Mouse (Mus musculus) erythroblast, adult 5-6 weeks (primary cell): ENCODE measurements around the gene Paics. TPM values are rescaled to one million over a fixed set of nuclear protein-coding genes. Genes with fewer than 3 reads are reported as not detected.

Experiments used
- ATAC-seq: replicated peaks from 2 replicates; pipeline ENCODE4 v1.8.0; 2016; ENCODE audit warnings: moderate number of reproducible peaks, mild to moderate bottlenecking, moderate TSS enrichment, inconsistent platforms; ENCODE audit not compliant: poor library complexity, low FRiP score, severe bottlenecking
- total RNA-seq, 2 experiments: library from RNA; stranded (forward) in 1 of 2; stranded (reverse) in 1 of 2; fragments of 150-400 nt in 1 of 2; fragments of 200-764, 138-1000 nt in 1 of 2; gene quantifications; 2 replicates each; pipeline versions ENCODE4 v1.2.3 to v1.2.4; 2015 to 2017; ENCODE audit warnings: low replicate concordance in 2 of 2

The Paics gene
- total RNA-seq, 2 experiments from 2014 or later, result 55.9 to 74.2 TPM

DNA sequence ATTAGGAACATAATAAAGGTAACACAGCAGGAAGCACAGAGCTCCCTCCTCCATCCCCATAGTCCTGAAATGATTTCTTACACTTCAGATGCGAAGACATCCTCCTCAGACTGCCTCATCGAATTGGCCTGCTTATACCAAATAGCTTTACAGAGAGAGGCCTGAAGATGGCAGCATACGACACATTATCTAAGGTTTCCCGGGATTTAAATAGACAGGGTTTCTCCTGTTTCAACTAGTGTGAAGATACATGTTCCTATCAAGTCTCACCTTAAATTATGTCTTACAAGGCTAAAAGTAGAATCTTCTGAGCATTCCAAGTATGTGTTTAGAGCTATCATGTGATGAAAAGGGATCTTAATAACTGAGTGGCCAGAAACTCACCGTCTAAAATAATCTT, 47.3 kb downstream of the Paics start:
- ATAC-seq, result no peak

DNA sequence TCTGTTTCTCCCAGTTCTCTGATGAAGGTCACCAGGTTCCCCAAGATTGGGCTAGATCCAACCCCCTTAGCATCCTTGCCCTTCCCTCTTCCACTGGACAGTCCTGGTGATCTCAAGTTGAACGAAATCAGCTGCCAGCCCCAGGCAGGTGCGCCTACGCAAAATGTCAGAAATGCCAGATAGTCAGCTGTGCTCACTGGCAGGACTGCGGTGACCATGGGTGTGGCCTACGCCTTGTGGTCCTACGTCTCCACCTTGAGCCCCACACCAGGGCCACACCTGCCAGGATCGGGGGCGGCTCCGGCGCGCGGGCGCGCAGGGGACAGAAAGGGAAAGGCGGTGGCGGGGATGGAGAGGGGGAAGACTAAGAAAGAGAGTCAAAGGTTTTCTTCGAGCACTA, 50.1 kb downstream of the Paics start:
- no peak for ATAC-seq

DNA sequence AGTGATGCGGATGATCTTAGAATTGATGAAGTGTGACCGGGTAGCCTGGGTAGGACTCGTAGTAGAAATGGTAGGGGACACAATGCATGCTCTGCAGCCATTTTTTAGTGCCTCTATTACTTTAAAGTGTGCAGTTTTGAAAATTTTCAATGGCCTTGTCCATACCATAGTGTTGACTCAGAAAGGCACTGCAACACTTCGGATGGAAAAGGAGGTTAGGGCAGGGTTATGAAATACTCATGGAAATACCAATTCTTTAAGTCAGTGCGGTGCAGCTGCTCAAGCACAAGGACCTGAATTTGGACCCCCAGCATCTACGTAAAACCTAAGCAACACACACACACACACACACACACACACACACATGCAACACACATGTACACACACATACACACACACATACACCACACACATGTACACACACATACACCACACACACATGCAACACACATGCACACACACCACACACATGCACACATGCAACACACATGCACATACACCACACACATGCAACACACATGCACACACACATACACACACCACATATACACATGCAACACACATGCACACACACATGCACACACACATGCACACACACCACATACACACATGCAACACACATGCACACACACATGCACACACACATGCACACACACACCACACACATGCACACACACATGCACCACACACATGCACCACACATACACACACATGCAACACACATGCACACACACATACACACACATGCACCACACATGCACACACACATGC, 53.1 kb downstream of the Paics start, which contains the start of gene Arl9:
Arl9 (plus strand) TSS at position 5 of the 771 bp plus-strand sequence.
- ATAC-seq, result no peak

DNA sequence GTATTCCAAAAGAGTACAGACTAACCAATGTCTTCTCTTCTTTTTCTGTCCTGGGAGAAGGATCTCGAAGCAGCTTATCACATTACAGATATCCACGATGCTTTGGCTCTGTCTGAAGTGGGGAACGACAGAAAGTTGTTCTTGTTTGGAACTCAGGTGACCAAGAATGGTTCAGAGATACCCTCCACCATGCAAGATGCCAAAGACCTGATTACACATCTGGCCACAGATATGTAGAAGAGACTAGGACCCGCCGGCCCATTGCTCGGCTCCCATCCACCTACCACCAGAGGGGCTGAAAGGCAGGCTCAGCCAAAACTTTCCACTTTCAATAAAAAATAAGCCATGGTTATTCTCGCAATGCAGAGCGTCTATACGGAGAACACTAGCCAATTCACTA, 59.2 kb downstream of the Paics start:
- no peak for ATAC-seq

DNA sequence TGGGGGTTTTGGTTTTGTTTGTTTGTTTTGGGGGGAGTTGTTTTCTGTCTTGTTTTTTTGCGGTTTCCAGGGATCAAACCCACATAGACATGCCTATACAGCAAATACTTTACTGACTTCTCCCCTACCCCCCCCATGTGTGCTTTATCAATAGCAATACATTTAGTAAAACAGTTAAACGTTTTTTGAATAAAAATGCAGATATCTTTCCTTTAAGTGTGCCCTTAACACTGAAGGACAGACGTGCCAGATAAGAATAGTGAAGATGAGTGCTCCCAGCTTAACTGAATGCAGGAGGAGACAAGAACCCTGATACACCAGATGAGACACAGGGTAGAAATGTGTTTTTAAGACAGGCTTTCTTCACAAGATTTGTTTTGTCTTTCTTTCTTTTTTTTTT, 60.0 kb downstream of the Paics start:
- no peak for ATAC-seq

DNA sequence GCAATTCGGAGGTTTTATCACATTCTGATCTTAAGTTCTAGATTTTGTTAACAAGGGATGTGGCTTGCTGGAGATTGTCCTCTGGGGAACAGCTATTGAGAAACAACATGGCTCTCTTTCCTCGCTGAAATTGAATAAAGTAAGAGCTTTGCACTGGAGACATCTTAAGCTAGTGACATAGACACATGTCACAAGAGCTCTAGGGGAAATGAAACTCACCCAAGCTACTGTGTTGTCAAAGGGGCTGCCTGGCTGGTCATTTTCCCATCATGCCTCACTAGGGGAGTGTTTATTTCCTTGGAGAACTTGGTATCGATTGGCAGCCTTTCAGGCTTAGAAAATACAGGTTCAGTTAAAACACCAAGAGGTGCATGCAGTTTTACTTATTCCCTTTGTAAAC, 62.1 kb downstream of the Paics start:
- no peak for ATAC-seq

DNA sequence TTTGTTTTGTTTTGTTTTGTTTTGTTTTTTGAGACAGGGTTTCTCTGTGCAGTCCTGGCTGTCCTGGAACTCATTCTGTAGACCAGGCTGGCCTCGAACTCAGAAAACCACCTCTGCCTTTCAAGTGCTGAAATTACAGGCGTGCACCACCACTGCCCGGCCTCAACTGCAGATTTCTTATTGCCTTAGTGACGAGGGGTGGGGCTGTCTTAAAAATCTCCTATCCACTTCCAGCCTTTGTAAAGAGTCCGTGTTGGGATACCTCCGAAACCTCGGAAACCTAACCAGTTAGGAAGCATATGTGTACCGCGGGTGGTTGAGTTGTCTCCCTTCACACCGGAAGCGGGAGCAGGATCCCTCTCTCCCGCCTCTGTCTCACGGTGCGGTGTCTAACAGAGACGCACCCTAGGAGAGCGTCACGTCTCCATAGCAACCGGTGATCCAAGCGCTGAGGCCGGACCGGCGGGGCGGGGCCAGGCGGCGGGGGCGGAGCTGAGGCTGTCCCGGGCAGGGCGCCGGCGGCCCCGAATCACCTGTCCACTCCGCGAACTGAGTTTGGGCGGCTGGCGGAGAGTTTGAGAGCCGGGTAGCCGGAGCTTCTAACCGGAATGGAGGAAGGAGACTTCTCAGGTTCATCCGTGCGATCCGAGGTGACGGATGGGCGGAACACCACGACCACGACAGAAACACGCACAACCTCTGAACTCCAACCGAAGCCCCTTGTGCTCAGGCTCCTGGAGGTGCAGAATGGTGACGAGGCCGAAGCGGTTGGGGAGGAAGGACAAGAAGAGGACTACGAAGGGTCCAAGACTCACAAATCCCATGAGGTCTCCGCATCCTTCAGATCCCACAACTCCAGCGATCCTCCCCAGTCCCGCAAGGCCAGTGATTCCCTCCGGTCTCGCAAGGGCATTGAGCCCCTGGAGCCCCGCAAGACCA, 64.7 kb downstream of the Paics start, which contains the start of gene Thegl:
Thegl (plus strand) TSS at position 480 of the 939 bp plus-strand sequence.
- peak; percentile 99 for ATAC-seq

Other genes starting within 250 kb of the Paics start
- gene Aasdh, start 45.8 kb upstream of the Paics start, total RNA-seq (2015; ENCODE audit: low replicate concordance), result 4.2 TPM in 2 replicates
- 3.6 and 13.5 TPM in 2 replicates for gene Aasdh, start 45.8 kb upstream of the Paics start, total RNA-seq (2017; ENCODE audit: low replicate concordance)
- 9.8 and 13.3 TPM in 2 replicates for gene Ppat, start 271 bp downstream of the Paics start, total RNA-seq (2015; ENCODE audit: low replicate concordance)
- gene Ppat, start 271 bp downstream of the Paics start, total RNA-seq (2017; ENCODE audit: low replicate concordance), result 12.0 and 12.8 TPM in 2 replicates
- 26.3 and 35.1 TPM in 2 replicates for gene Srp72, start 23.4 kb downstream of the Paics start, total RNA-seq (2015; ENCODE audit: low replicate concordance)
- 40.6 and 45.2 TPM in 2 replicates for gene Srp72, start 23.4 kb downstream of the Paics start, total RNA-seq (2017; ENCODE audit: low replicate concordance)
- gene Arl9, start 52.7 kb downstream of the Paics start, total RNA-seq (2015; ENCODE audit: low replicate concordance), result not detected in 2 replicates
- gene Arl9, start 52.7 kb downstream of the Paics start, total RNA-seq (2017; ENCODE audit: low replicate concordance), result not detected in 2 replicates
- gene Thegl, start 64.7 kb downstream of the Paics start, total RNA-seq (2015; ENCODE audit: low replicate concordance), result 0.84 TPM in 1 of 2 replicates, not detected in the other
- not detected in 2 replicates for gene Thegl, start 64.7 kb downstream of the Paics start, total RNA-seq (2017; ENCODE audit: low replicate concordance)
- gene Hopx, start 163.8 kb downstream of the Paics start, total RNA-seq (2015; ENCODE audit: low replicate concordance), result 11.3 TPM in 1 of 2 replicates, not detected in the other
- 3.3 and 6.4 TPM in 2 replicates for gene Hopx, start 163.8 kb downstream of the Paics start, total RNA-seq (2017; ENCODE audit: low replicate concordance)